Mouse (Mus musculus) c-Kit-positive CD71-negative TER-119-negative erythroid progenitor cells, embryonic 14.5 days (primary cell): ENCODE results near the gene Ube2q2.
"Not testable (repeated sequence)": the region's sequence is repeated elsewhere in the genome, so short reads cannot be mapped to it uniquely, and the experiment has no call there.

Source experiments
- DNase-seq: peaks from one replicate; pipeline ENCODE4 v3.0.0-alpha.2; 2013; ENCODE audit warnings: low read depth

Ube2q2 gene

DNA sequence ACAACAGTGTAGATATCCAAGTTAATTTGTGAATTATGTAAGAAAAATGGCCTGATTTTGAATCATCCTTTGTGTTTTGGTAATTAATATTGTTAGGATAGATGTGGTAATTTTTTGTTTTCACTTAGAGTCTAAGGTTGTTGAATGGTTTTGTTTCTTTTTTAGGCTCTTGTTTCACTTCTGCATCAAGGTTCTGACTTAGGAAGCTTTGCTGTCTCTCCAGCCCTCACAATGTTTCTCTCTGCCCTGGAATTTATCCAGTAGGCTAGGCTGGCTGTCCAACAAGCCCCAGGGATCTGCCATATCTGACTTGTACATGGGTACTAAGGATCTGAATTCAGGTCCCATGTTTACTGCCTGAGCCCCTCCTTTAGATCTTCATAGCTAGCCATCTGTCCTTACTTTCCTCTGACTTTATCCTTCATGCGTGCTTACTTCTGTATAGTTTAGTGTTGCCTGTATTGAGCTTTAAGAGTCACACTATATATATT lies 23.6 kb downstream of the Ube2q2 start:
- DNase-seq = no peak

DNA sequence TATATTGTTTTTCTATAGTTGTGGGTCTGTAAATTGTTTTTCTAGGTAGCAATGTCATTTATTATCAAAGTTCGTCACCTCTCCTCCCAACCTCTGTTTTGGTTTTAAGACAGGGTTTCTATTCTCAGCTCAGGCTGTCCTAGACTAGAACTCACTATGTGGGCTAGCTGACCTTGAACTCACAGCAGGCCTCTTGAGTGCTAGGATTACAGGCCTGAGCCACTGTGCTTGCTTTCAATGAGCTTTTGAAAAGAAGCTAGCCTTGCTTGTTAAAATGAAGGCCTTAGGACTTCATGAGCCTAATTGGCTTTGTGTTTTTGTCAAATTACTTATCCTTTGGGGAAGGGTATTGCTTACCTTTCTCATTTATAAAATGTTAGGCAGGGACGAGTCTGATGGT lies 25.6 kb downstream of the Ube2q2 start:
- DNase-seq = no peak

DNA sequence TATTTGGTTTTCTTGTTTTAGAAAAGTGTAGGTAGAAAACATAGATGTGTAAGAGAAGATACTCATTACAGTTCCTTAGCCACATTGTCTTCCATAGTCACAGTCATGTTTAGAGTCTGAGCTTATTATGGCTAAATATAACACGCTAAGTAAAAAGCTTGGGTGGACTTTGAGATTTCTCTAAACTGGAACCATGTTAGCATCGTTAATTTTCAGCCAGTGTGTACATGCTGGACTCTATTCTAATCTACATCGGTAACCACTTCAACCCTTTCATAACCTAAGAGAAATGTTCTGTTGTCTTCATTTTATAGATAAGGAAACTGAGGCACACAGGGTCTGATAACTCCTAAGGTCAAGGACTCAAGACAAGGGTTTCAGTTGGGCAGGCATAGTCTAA lies 47.2 kb downstream of the Ube2q2 start:
- no peak for DNase-seq

DNA sequence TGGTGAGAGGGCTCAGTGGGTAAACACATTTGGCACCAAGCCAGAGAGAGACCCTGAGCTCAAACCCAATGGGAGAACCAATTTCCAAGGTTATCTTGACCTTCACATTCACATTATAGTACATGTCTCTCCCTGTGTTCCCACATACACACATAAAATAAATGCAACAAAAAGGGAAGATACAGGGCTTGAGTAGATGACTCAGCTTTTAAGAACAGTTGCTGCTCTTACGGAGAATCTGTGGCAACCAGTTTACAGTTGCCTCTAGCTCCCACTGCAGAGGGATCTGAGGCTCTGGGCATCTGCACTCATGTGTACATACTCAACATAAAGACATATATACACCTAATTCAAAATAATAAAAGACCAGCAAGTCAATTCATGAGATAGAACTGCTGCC lies 49.6 kb downstream of the Ube2q2 start:
- DNase-seq = no peak

DNA sequence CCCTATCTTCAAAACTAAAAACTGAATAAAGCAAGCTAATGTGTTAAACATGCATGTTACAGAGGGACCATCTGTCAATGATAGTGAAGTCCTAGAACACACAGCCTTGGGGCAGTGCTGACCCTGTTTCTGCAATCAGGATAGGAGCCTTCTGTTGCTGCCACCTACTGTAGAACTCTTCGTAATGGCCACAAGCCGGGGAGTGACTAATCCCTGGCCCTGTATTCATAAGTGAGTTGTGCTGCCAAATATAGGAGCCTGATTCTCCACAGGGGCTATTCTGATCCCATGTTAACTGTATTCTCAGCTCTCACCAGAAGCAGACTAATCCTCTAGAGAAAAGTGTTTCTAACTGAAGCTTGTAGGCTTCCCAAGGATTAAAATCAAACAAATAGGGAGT lies 50.7 kb downstream of the Ube2q2 start:
- no peak for DNase-seq

DNA sequence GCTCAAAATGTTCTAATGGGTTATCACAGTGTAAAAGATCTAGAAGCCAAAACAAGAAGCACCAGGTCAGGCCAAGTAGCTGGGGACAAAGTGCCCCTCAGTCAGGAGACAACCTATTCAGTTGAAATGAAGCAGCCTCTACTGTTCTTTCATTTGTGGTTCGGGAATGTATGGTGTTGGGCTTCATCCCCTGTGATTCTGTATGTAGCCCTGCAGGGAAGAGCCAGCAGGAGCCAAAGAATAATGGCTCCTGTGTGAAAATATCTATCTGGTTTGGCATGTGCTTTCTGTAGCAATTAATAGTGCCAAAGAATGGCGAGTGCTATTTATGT lies 59.8 kb downstream of the Ube2q2 start:
- no peak for DNase-seq

DNA sequence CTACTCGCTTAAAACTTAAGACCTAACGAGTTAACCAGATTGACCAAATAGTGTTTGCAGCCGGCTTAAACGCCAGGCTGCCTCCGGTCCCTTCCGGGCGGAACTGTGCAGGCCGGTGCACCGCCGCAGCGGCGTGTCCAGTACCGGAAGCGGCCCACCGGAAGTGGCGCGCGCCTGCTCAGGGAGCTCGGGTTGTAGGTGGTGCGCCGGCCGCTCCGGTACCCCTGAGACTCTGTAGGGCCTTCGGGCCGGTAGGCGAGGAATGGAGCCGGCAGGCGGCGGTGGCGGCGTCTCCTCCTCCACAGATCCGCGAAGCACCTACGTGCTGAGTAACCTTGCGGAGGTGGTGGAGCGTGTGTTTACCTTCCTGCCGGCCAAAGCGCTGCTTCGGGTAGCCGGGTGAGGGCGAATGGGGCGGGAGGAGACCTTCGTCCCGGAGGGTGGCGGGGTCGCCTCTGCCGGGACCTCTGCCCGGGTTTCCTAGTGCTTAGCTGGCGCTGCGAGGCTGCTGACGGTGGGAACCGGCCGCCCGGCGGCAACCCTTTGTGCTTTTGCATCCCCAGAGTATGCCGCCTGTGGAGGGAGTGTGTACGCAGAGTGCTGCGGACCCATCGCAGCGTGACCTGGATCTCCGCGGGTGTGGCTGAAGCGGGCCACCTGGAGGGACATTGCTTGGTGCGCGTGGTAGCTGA lies 60.3 kb downstream of the Ube2q2 start, which contains the start of gene Fbxo22:
TSS of gene Fbxo22 (plus strand) at position 136 of the 692 bp plus-strand sequence.
- peak; percentile 76 for DNase-seq

DNA sequence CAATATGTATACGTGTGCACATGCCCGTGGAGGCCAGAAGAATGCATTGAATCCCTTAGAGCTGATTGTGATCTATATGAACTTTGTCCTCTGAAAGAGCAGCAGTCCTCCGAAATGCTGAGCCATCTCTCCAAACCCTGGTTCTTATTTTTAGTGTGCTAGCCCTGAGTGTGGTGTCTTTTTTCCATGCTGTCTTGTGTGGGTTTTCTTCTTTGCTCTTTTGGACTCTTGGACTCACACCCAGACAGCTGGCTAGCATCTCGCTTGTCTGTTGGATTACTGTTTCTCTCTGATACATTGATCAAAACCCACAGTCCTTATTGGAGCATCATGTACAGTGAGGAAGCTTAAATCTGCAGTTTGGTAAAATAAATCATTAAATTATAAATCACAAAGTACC lies 63.0 kb downstream of the Ube2q2 start:
- DNase-seq = no peak

DNA sequence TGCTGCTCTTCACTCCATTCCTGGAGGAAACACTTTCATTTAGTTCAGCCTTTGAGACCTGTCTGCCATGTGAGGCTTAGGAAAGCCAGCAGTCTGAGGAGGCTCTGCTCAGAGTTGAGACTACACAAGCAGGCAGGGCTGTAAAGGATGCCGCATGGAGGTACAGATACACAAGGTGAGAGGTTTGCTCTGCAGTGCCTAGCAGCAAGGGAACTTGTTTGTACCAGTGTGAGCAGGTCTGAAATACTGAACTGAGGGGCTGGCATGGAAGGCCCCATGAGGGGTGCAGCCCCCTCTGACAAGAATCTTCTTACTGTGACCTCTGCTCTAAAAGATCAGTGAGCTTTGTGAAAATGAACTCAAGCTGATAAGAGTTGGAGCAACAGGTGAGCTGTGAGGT lies 64.7 kb downstream of the Ube2q2 start:
- DNase-seq = no peak

DNA sequence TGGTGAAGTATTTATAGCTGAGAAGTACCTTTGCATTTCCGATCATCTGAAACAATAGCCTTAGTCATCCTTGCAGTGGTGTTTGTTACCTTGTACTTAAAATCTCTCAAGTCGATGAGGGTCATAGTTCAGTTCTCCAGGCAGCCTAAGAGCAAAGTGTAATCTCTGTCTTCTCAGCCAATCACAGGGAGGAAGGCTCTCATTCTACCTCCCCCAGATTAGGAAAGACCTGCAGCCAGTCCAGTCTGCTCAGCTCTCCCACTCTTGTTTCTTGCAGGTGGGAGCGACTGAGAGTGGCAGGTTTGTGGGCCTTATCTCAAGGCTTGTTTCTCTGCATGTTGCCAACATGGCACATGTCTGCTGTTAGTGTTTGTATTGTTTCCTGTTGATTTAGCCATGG lies 66.4 kb downstream of the Ube2q2 start:
- DNase-seq = no peak

DNA sequence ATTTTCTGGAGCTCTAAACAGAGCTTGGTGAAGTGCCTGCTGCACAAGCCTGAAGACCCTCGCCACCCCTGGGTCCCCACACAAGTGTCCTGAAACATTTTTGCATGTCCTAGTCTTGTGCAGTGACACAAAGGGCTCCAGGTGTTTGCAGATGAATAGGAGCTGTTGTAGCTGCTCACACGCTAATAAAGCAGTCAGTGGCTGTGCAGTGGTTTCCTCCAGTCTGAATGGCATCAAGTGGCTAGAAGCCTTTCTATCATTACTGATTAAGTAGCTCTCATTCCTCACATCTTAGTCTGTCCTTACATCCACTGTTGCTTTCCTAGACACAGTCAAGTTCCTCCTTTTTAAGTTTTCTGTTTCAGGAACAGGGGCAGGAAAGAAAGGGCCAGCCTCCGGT lies 67.0 kb downstream of the Ube2q2 start:
- no peak for DNase-seq

DNA sequence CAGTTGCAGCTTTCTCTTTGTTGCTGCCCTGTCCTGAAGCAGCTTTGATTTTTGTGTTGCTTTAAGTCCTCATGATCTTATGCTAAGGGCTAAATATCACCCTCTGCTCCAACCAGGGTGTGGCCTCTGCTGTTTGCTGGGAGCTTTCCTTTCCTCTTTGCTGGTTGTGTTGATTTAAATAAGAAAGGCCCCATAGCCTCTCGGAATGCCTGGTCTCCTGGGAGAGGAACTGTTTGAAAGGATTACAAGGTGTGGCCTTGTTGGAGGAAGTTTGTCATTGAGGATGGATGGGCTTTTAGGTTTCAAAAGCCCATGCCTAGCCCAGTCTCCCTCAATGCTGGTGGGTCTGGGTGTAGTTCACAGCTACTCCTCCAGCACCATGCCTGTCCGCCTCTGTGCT lies 67.4 kb downstream of the Ube2q2 start:
- no peak for DNase-seq

DNA sequence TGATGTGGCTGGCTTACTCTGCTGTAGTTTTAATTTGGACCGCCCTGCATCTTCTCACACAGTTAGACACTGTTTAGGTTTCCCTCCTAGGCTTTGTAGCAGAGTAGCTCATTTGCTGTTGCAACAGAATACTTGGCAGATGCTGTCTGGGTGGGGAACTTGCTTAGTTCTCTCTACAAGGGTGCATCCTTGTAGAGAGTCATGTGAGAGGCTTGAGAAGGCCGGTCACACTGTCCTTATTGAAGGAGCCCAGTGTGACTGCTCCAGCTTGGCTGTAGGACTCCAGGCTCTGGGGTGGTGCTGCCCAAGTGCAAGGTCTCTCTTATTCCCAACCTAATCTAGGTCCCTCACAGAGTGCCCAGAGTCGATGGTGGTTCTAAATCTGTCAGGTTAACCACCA lies 68.7 kb downstream of the Ube2q2 start:
- no peak for DNase-seq

DNA sequence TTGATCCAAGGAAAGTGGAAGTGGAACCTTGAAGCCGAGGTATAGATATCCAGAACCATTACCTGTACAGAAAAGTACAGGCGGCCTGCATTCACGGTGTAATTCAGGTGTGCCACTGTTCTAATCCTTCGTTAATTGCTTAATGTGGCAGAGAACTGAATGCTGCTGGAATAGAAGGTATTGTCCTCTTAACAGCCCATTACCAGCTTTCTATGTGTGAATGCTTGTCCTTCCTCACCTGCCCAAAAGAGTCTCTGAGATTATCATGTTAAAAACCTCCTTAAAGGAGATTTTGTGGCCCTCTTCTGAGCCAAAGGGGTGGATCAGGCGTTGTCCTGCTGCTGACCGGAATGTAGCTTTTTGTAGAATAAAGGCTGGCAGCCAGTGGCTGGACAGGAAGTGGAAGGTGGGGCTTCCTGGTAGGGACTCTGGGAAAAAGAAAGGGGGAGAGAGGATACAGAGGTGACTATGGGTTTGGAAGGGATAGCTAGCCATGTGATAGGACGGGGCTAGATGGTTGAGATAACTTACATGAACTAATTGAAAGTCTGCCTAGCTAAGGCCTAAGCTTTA lies 76.6 kb downstream of the Ube2q2 start:
- no peak for DNase-seq

DNA sequence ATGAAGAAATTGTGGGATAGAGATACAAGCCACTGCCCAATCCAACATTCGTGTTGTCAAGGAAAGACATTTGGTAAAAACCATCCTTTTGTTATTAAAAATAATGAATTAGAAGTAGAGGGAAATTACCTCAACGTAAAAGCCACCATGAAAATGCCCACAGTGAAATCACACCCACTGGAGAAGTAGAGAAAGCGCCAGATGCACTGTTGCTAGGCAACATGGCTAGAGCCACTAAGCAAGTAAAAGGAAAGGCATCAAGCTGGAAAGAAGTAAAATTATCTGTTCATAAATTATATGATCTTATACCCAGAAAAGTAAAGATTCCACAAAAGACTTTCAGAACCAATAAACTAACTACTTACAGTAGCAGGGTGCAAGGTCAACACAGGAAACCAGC lies 77.6 kb downstream of the Ube2q2 start:
- DNase-seq = no peak

DNA sequence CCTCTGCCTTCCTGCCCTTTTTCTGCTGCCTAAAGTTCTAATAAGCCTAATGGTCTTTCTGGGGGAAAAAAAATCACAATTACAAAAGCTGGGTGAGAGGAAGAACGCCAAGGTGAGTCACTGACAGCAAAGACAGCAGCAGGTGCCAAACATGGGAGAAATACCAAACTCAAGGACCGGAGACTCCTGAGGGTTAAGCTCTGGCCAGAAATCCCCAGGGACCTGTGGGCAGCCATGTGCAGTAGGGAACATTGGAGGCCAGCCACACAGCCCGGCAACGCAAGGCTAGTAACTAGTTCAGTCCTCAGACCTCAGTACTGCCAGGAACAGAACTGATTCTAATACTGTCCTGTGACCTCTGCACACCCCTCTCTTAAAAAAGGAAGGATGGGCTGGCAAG lies 79.5 kb downstream of the Ube2q2 start:
- DNase-seq = no peak

DNA sequence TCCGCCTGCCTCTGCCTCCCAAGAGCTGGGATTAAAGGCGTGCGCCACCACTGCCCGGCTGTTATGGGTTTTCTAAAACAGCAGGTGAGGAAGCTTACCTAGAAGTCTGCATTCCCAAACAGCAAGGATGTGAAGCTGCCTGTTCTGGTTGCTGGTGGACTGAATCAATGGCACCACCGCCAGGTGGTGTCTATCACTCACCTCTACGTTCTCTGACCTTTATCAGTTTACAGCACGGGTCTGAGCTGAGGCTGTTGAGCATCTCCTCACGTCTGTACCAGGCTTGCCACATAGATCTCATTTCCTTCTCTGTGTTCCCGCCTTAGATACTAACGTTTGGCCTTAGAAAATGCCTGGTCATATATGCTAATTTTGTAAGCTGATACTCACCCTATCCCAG lies 80.4 kb downstream of the Ube2q2 start:
- no peak for DNase-seq

DNA sequence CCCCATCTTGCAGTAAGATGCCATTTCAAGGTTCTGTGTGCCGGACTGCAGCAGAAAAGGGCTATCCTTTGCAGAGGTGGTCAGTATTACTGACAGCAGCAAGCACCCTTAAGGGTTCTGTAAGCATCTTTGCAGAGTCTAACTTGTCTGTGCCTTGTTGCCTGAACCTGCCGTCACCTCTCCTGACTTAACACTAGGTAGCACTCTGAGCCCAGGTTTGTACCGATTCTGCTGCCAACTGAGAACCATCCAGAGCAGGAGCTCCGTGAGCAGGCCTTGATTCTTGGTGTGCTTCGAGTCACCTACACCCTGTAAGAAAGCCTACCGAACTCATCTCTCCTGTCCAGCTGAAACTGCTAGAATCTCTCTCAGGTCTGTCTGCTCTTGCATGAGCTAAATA lies 82.9 kb downstream of the Ube2q2 start:
- no peak for DNase-seq

DNA sequence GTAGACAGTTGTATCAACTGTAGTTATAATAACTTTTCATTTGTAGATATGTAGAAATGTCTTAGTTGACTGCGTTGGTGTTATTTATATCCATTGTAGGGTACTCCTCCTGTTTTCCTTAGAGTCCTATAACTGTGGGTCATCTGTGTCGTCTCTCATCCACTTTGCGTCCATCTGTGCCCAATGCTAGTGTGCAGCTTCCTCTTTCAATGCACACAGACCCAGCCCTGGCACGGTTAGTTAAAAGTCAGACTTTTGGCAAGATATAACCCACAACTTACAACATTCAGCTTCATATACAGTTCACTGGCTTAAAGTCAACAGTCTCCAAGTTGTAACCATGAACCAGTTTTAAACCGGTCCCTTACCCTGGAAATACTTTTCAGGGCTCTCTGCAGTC lies 83.5 kb downstream of the Ube2q2 start:
- no peak for DNase-seq

DNA sequence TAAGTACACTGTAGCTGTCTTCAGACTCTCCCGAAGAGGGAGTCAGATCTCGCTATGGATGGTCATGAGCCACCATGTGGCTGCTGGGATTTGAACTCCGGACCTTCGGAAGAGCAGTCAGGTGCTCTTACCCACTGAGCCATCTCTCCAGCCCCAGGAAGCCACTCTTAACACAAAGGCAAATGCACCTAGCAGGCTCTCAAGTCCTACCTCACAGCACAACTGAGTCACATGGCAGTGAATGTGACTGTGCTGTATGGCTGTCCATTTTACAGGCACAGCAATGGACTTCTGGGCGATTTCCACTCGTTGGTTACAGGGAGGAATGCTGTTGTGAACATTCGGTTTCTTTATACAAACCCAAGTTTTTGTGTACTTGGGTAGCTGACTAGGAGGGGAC lies 83.9 kb downstream of the Ube2q2 start:
- no peak for DNase-seq

DNA sequence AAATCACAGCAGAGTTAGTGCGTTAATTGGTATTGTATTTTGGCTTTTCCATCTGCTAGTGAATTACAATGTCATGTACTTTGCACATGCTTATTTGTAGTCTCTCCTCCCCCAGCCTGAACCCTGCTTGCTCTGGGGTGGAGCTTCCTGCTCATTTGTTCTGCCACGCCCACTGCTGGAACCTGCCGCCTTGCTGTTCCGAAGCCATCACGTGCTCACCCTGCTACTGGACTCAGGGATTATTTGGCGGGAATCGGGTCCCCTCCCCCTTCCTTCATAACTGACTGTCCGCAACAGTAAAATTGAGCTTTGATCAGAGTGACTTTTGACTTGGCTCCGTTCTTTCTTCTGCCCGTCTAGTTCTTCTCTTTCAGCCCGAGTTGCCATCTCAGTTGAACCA lies 84.4 kb downstream of the Ube2q2 start:
- not testable (repeated sequence) for DNase-seq

DNA sequence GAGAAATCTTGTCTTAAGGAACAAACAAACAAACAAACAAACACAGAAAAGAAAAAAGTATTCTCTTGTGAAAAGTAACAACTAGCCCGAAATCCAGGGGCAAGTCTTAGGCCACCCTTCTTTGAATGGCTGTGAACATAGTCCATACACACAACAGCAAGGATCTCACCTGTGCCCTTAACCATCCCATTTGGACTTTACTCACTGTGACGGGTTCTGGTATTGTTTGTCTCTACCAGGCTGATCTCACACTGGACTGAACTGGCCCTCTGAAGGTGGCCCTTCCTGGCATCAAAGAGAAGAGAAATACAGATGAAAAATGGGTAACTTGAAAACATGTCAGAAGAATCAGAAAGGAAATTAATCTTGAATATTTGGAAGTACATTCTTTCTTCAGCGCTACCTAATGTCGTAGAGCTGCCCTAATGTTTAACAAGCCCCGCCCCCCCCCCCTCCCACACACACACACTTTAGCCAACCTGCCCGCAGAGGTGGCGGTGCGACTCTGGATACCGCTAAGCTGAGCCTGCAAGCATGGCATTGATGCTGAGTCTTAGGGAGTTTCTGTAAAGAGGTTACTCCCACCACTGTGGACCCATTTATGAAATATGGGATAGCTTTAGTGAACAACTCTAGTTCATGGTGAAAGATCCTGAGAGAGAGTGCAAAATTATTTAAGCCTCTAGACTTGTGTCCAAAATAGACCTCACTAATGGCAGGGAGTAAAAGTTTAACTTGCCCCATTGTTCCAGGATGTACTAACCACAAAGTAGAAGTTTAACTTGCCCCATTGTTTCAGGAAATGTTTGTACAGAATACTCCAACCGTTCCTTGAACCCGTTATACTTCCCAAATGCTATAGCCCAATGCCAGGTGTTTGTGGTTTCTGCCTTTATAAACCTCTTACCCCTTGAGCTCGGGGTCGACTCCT lies 87.8 kb downstream of the Ube2q2 start:
- no peak for DNase-seq

DNA sequence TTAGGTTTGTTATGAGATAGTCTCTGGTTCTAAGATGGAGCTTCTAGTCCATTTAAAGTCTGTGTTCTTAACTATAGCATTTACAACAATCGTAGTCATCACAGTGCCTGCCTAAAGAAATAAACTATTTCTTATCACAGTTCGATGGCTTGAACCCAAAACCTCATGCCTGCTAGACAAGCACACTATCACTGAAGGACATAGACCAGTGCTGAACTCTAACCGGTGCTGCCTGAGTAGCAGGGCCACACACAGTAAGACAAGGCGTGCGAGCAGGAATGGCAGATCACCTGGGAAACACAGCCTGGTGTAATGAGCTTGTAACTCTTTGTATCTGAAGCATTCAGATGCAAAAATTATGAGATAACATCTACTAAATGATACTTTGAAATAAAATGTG lies 92.2 kb downstream of the Ube2q2 start:
- no peak for DNase-seq
